Mouse (Mus musculus): ENCODE results near the gene Mier3. TPM values are rescaled to one million over a fixed set of nuclear protein-coding genes. Genes with fewer than 3 reads are reported as not detected.

Gene Mier3
- total and polyA plus RNA-seq, 2 experiments: 2.5 to 12.4 TPM

GRCm38 (mm10) chr13:111659430-111659829, 21.3 kb upstream of the Mier3 start:
- Histone ChIP-seq H3K4me1 (ENCODE audit: control insufficient read depth, insufficient read depth, low read length) (no peaks in the 10 kb centered on the region), H3K9ac (ENCODE audit: low read depth, low read length) (no peak overlapping the region), H3K27me3 (ENCODE audit: control insufficient read depth, insufficient read depth, low read length) (no peaks in the 10 kb centered on the region), H3K27ac (replicated peaks; ENCODE audit: insufficient read depth, low read depth, low read length) (no peak overlapping the region), H3K36me3 (ENCODE audit: control insufficient read depth, insufficient read depth, low read length) (no peaks in the 10 kb centered on the region), H3K79me2 (ENCODE audit: control insufficient read depth, insufficient read depth, low read length) (no peaks in the 10 kb centered on the region), H3K4me3 (ENCODE audit: insufficient read depth, low read depth, low read length) (no peak overlapping the region)
- no peak for DNase-seq (ENCODE audit: extremely low read depth, low read depth, low spot score)
- TF ChIP-seq POLR2A (IDR thresholded peaks at IDR 0.05; ENCODE audit: extremely low read depth, insufficient read depth, low read length) (no peak), CTCF (IDR thresholded peaks at IDR 0.05; ENCODE audit: low read depth, low read length) (no peak)
- WGBS: 92% methylated on average over 8 of the region's 8 CpGs

DNA sequence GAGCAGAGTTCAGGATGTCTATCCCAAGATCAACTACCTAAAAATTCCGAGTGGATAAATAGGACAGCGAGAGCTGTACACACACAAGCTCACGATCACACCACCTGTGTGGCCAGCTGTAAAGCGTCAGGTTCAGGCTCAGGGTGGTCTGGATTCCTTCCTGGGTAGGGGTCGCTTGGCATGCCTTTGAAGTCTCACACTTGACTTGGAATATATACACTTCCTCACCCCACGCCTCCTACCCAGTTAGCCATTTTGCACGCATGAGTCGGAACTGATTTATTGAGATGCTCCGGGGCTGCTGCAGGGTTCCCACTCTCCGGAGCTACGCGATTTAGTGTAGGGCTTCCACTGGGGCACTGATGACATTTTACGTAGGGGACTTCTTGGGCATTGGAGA, 20.7 kb upstream of the Mier3 start:
- H3K27ac ChIP-seq (replicated peaks; ENCODE audit: insufficient read depth, low read depth, low read length): no peak overlapping the region
- no peak for DNase-seq (ENCODE audit: extremely low read depth, low read depth, low spot score)
- H3K36me3 ChIP-seq (ENCODE audit: control insufficient read depth, insufficient read depth, low read length): no peaks in the 10 kb centered on the region
- H3K4me3 ChIP-seq (ENCODE audit: insufficient read depth, low read depth, low read length): no peak overlapping the region
- TF ChIP-seq CTCF (IDR thresholded peaks at IDR 0.05; ENCODE audit: low read depth, low read length) (no peak), POLR2A (IDR thresholded peaks at IDR 0.05; ENCODE audit: extremely low read depth, insufficient read depth, low read length) (no peak)
- no peak overlapping the region for H3K9ac ChIP-seq (ENCODE audit: low read depth, low read length)
- 87% methylated on average over 13 of the region's 13 CpGs for WGBS
- no peaks in the 10 kb centered on the region for H3K27me3 ChIP-seq (ENCODE audit: control insufficient read depth, insufficient read depth, low read length)
- no peaks in the 10 kb centered on the region for H3K4me1 ChIP-seq (ENCODE audit: control insufficient read depth, insufficient read depth, low read length)
- H3K79me2 ChIP-seq (ENCODE audit: control insufficient read depth, insufficient read depth, low read length): no peaks in the 10 kb centered on the region

- no peaks in the 10 kb centered on the region for H3K27me3 ChIP-seq (ENCODE audit: control insufficient read depth, insufficient read depth, low read length)
- no peak overlapping the region for H3K4me3 ChIP-seq (ENCODE audit: insufficient read depth, low read depth, low read length)
- no peak for DNase-seq (ENCODE audit: extremely low read depth, low read depth, low spot score)
- no peaks in the 10 kb centered on the region for H3K4me1 ChIP-seq (ENCODE audit: control insufficient read depth, insufficient read depth, low read length)
- no peak for TF ChIP-seq CTCF (IDR thresholded peaks at IDR 0.05; ENCODE audit: low read depth, low read length)
- no peak for TF ChIP-seq POLR2A (IDR thresholded peaks at IDR 0.05; ENCODE audit: extremely low read depth, insufficient read depth, low read length)
- no peaks in the 10 kb centered on the region for H3K79me2 ChIP-seq (ENCODE audit: control insufficient read depth, insufficient read depth, low read length)
- no peak overlapping the region for H3K9ac ChIP-seq (ENCODE audit: low read depth, low read length)
- H3K27ac ChIP-seq (replicated peaks; ENCODE audit: insufficient read depth, low read depth, low read length): no peak overlapping the region
- 81% methylated on average over 3 of the region's 3 CpGs for WGBS
- H3K36me3 ChIP-seq (ENCODE audit: control insufficient read depth, insufficient read depth, low read length): no peaks in the 10 kb centered on the region
Observed at GRCm38 (mm10) chr13:111660556-111660955, 20.2 kb upstream of the Mier3 start.

DNA sequence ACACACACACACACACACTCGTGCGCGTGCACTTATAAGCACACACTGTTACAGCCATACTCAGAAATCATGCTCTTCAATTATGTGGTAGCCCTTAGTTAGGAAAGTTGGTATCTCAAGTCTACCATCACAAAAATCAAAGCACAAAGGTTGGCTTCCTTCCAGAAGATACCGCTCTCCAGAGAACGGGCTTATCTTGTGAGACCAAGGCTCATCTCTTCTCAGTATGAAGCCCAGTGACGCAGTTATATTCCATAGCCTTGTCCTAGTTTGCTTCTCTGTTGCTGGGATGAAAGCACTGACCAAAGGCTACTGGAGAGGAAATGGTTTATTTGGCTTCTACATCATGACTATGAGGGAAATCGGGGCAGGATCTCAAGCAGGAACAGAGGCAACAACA, 12.8 kb upstream of the Mier3 start:
- 88% methylated on average over 7 of the region's 7 CpGs for whole genome bisulfite sequencing
- DNase-seq (ENCODE audit: extremely low read depth, low read depth, low spot score): no peak
- no peaks in the 10 kb centered on the region for H3K4me1 ChIP-seq (ENCODE audit: control insufficient read depth, insufficient read depth, low read length)
- H3K27me3 ChIP-seq (ENCODE audit: control insufficient read depth, insufficient read depth, low read length): no peaks in the 10 kb centered on the region
- H3K4me3 ChIP-seq (ENCODE audit: insufficient read depth, low read depth, low read length): no peak overlapping the region
- no peaks in the 10 kb centered on the region for H3K79me2 ChIP-seq (ENCODE audit: control insufficient read depth, insufficient read depth, low read length)
- no peak overlapping the region for H3K9ac ChIP-seq (ENCODE audit: low read depth, low read length)
- no peak overlapping the region for H3K27ac ChIP-seq (replicated peaks; ENCODE audit: insufficient read depth, low read depth, low read length)
- no peaks in the 10 kb centered on the region for H3K36me3 ChIP-seq (ENCODE audit: control insufficient read depth, insufficient read depth, low read length)
- TF ChIP-seq POLR2A (IDR thresholded peaks at IDR 0.05; ENCODE audit: extremely low read depth, insufficient read depth, low read length): no peak
- TF ChIP-seq CTCF (IDR thresholded peaks at IDR 0.05; ENCODE audit: low read depth, low read length): no peak

DNA sequence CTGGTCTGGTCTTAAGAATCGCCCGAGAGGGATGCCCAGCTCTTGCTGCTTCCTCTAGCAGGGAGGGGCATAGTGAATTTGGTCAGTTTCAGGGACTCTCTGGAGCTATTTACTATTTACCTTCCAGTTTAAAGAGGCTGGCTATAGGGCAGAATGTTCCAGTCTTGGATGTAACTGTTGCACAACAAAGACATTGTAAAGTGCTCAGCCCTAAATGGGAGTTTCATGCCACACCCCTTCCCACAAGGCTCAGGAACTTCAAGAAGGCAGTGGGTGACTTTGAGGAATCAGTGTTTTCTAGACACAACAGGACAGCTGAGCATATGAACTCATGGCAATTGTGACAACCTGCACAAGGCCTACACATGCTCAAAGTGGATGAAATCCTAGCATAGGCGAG, 3.9 kb upstream of the Mier3 start:
- WGBS: 94% methylated on average over 3 of the region's 3 CpGs
- Histone ChIP-seq H3K27ac (replicated peaks; ENCODE audit: insufficient read depth, low read depth, low read length) (no peak overlapping the region), H3K27me3 (ENCODE audit: control insufficient read depth, insufficient read depth, low read length) (no peaks in the 10 kb centered on the region), H3K4me1 (ENCODE audit: control insufficient read depth, insufficient read depth, low read length) (no peaks in the 10 kb centered on the region), H3K4me3 (ENCODE audit: insufficient read depth, low read depth, low read length) (no peak overlapping the region), H3K79me2 (ENCODE audit: control insufficient read depth, insufficient read depth, low read length) (no peaks in the 10 kb centered on the region), H3K9ac (ENCODE audit: low read depth, low read length) (no peak overlapping the region), H3K36me3 (ENCODE audit: control insufficient read depth, insufficient read depth, low read length) (no peaks in the 10 kb centered on the region)
- DNase-seq (ENCODE audit: extremely low read depth, low read depth, low spot score): no peak
- no peak for TF ChIP-seq CTCF (IDR thresholded peaks at IDR 0.05; ENCODE audit: low read depth, low read length)
- TF ChIP-seq POLR2A (IDR thresholded peaks at IDR 0.05; ENCODE audit: extremely low read depth, insufficient read depth, low read length): no peak

DNA sequence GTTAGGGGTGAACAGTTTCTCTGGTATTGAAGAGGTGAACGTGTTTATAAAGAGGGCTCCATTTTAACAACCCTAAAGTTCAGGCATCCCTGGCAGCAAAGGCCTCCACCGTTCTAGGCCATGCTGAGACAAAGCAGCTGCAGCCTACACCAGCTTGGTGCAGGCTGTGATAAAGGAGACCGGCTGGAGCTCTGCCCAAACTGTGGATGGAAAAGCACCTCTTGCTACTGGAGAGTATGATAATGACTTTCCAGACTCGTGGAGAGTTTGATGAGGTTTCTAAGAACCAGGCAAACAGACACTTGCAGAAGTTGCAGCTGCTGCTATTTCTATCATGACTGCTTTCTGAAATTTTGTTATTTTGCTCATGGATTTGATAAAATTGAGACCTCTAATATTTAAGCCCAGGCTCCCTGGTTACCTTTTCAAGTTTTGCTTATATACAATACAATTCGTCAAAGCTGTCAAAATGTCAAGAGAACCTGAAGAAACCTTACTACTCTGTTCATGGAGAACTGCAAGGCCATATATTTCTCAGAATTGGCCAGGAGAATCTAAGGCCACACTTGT, 3.4 kb downstream of the Mier3 start:
- no peak for TF ChIP-seq POLR2A (IDR thresholded peaks at IDR 0.05; ENCODE audit: extremely low read depth, insufficient read depth, low read length)
- TF ChIP-seq CTCF (IDR thresholded peaks at IDR 0.05; ENCODE audit: low read depth, low read length): no peak
- Histone ChIP-seq H3K36me3 (ENCODE audit: control insufficient read depth, insufficient read depth, low read length) (no peaks in the 10 kb centered on the region), H3K79me2 (ENCODE audit: control insufficient read depth, insufficient read depth, low read length) (peaks cover 3% of the 10 kb centered on the region; the same call in 1 of the 2 replicates), H3K9ac (ENCODE audit: low read depth, low read length) (no peak overlapping the region), H3K27me3 (ENCODE audit: control insufficient read depth, insufficient read depth, low read length) (no peaks in the 10 kb centered on the region), H3K27ac (replicated peaks; ENCODE audit: insufficient read depth, low read depth, low read length) (no peak overlapping the region), H3K4me1 (ENCODE audit: control insufficient read depth, insufficient read depth, low read length) (no peaks in the 10 kb centered on the region), H3K4me3 (ENCODE audit: insufficient read depth, low read depth, low read length) (no peak overlapping the region)
- no peak for DNase-seq (ENCODE audit: extremely low read depth, low read depth, low spot score)
- 77% methylated on average over 5 of the region's 5 CpGs for WGBS

Measured in liver, adult 2 months (tissue).